Mouse (Mus musculus) liver, embryonic 14.5 days (tissue): ENCODE measurements around the gene Rabggtb. TPM values are rescaled to one million over a fixed set of nuclear protein-coding genes. Genes with fewer than 3 reads are reported as not detected.

Source experiments
- ATAC-seq: fragments of 200-750 bp; cut with Nextera tagmentation; 2 replicates; pipeline ENCODE4 v1.8.0; 2017; ENCODE audit warnings: moderate number of reproducible peaks, mild to moderate bottlenecking, moderate library complexity; ENCODE audit not compliant: insufficient read depth
- DNase-seq, 3 experiments: peaks; one replicate each; pipeline ENCODE4 v3.0.0-alpha.2; 2012 to 2013; ENCODE audit warnings: low read depth in 3 of 3, low spot score in 3 of 3
- H3K27ac ChIP-seq: fragments of 300-500 bp; sonication (generic); 2 replicates; pipeline ENCODE4 v1.5.1; 2014; ENCODE audit warnings: moderate library complexity, mild to moderate bottlenecking, control low read depth, inconsistent platforms
- H3K27me3 ChIP-seq: fragments of 300-500 bp; sonication (generic); 2 replicates; pipeline ENCODE4 v1.6.1; 2014; ENCODE audit warnings: mild to moderate bottlenecking, low read length, moderate library complexity; ENCODE audit not compliant: control insufficient read depth, insufficient read depth
- H3K36me3 ChIP-seq: fragments of 300-500 bp; sonication (generic); replicated peaks from 2 replicates; pipeline ENCODE4 v1.6.1; 2014; ENCODE audit warnings: low read depth; ENCODE audit not compliant: control insufficient read depth, insufficient read depth
- H3K4me1 ChIP-seq, 2 experiments: fragments of 200-500 bp in 1 of 2; fragments of 300-500 bp in 1 of 2; sonication (generic) in 1 of 2; replicated peaks; 2 replicates each; pipeline ENCODE4 v1.6.1; 2012 to 2014; ENCODE audit warnings: antibody characterized with exemption in 1 of 2, inconsistent platforms in 1 of 2, low read length in 1 of 2; ENCODE audit not compliant: control insufficient read depth in 2 of 2, insufficient read depth in 2 of 2
- H3K4me2 ChIP-seq: fragments of 300-500 bp; sonication (generic); 2 replicates; pipeline ENCODE4 v1.6.1; 2014; ENCODE audit warnings: low read depth, mild to moderate bottlenecking, control low read depth, moderate library complexity
- H3K4me3 ChIP-seq, 2 experiments: fragments of 200-500 bp in 1 of 2; fragments of 300-500 bp in 1 of 2; sonication (generic) in 1 of 2; 2 replicates each; pipeline ENCODE4 v1.5.1; 2012 to 2014; ENCODE audit warnings: low read depth in 2 of 2, low read length in 2 of 2, mild to moderate bottlenecking in 2 of 2, control low read depth in 1 of 2, inconsistent platforms in 1 of 2, moderate library complexity in 1 of 2; ENCODE audit not compliant: insufficient read depth in 1 of 2
- H3K9ac ChIP-seq: fragments of 300-500 bp; sonication (generic); replicated peaks from 2 replicates; pipeline ENCODE4 v1.6.1; 2014; ENCODE audit warnings: mild to moderate bottlenecking, control low read depth, moderate library complexity
- H3K9me3 ChIP-seq: fragments of 300-500 bp; sonication (generic); 2 replicates; pipeline ENCODE4 v1.6.1; 2016; ENCODE audit warnings: low read length, mixed read lengths; ENCODE audit not compliant: control insufficient read depth
- CTCF ChIP-seq: IDR thresholded peaks from 2 replicates; pipeline ENCODE4 v1.5.1; 2016; ENCODE audit warnings: antibody characterized with exemption, low read depth, control low read depth
- EP300 ChIP-seq: IDR thresholded peaks from 2 replicates; pipeline ENCODE4 v1.6.1; 2016; ENCODE audit warnings: antibody characterized with exemption, low read depth
- WGBS: fragments of 180-500 bp; shearing (Covaris S2); extraction: QIAGEN DNeasy Blood & Tissue Kit; methylation state at CpG from one replicate; pipeline ENCODE4 v1.1.7; 2014; ENCODE audit not compliant: insufficient replicate concordance; 5-methylcytosine and 5-hydroxymethylcytosine counted together
- polyA plus RNA-seq, 2 experiments: library from polyadenylated mRNA; depleted of rRNA in 1 of 2; stranded (reverse) in 1 of 2; unstranded in 1 of 2; fragments of >200 nt; fragmentation: Nextera tagmentation in 1 of 2; extraction: Ambion mirVana in 1 of 2; gene quantifications; 2 replicates each; pipeline versions ENCODE4 v1.2.1 to v1.2.3; 2012 to 2014

Rabggtb gene
- polyA plus RNA-seq, 2 experiments: 45.5 to 85.5 TPM

GRCm38 (mm10) chr3:153895454-153895853, 17.4 kb downstream of the Rabggtb start:
- no peaks in the 10 kb centered on the region for H3K36me3 ChIP-seq
- 29% methylated on average over 3 of the region's 3 CpGs for WGBS
- no peak for DNase-seq
- H3K4me2 ChIP-seq: no peak overlapping the region
- no peak overlapping the region for H3K27ac ChIP-seq
- peaks cover 2 to 4% of the 10 kb centered on the region in 2 experiments; a peak in 3 of 4 replicates for H3K4me1 ChIP-seq
- no peak overlapping the region for H3K9ac ChIP-seq
- no peak for ATAC-seq
- H3K4me3 ChIP-seq: no peak overlapping the region
- H3K9me3 ChIP-seq: no peaks in the 10 kb centered on the region
- H3K27me3 ChIP-seq: no peaks in the 10 kb centered on the region
- TF ChIP-seq EP300 (no peak), CTCF (no peak)

GRCm38 (mm10) chr3:153889188-153889781, 23.5 kb downstream of the Rabggtb start:
- TF ChIP-seq EP300 (no peak), CTCF (no peak)
- 42% methylated on average over 7 of the region's 8 CpGs for WGBS
- H3K4me1 ChIP-seq: peaks cover 16 to 21% of the 10 kb centered on the region in 2 experiments
- H3K27me3 ChIP-seq: no peaks in the 10 kb centered on the region
- no peak overlapping the region for H3K4me3 ChIP-seq
- H3K27ac ChIP-seq: no peak overlapping the region
- DNase-seq (no peak), ATAC-seq (no peak)
- no peaks in the 10 kb centered on the region for H3K36me3 ChIP-seq
- H3K4me2 ChIP-seq: no peak overlapping the region
- H3K9ac ChIP-seq: no peak overlapping the region
- H3K9me3 ChIP-seq: no peaks in the 10 kb centered on the region

GRCm38 (mm10) chr3:153888141-153888540, 24.7 kb downstream of the Rabggtb start:
- Histone ChIP-seq H3K36me3 (no peaks in the 10 kb centered on the region), H3K9me3 (no peaks in the 10 kb centered on the region), H3K4me1 (peaks cover 16 to 17% of the 10 kb centered on the region in 2 experiments), H3K9ac (no peak overlapping the region), H3K27me3 (no peaks in the 10 kb centered on the region), H3K4me3 (no peak overlapping the region), H3K27ac (no peak overlapping the region), H3K4me2 (peak overlapping the region; percentile 13)
- TF ChIP-seq EP300: no peak
- TF ChIP-seq CTCF: no peak
- DNase-seq (no peak), ATAC-seq (peak; percentile 88)
- 21% methylated on average over 6 of the region's 6 CpGs for WGBS

GRCm38 (mm10) chr3:153886296-153886695, 26.5 kb downstream of the Rabggtb start:
- ATAC-seq (peak; percentile 55; the same call in 1 of the 2 replicates), DNase-seq (no peak)
- TF ChIP-seq CTCF: peak; percentile 60
- no peak for TF ChIP-seq EP300
- Histone ChIP-seq H3K27ac (no peak overlapping the region), H3K4me2 (no peak overlapping the region), H3K27me3 (no peaks in the 10 kb centered on the region), H3K9ac (no peak overlapping the region), H3K36me3 (no peaks in the 10 kb centered on the region), H3K4me3 (no peak overlapping the region), H3K9me3 (no peaks in the 10 kb centered on the region), H3K4me1 (peaks cover 16 to 17% of the 10 kb centered on the region in 2 experiments)

- Histone ChIP-seq H3K9me3 (no peaks in the 10 kb centered on the region), H3K27me3 (no peaks in the 10 kb centered on the region), H3K27ac (no peak overlapping the region), H3K4me3 (no peak overlapping the region), H3K9ac (no peak overlapping the region), H3K4me1 (no peaks in the 10 kb centered on the region), H3K4me2 (no peak overlapping the region), H3K36me3 (no peaks in the 10 kb centered on the region)
- DNase-seq (no peak), ATAC-seq (no peak)
- 70% methylated on average over 5 of the region's 5 CpGs for WGBS
- no peak for TF ChIP-seq CTCF
- TF ChIP-seq EP300: no peak
Measured at GRCm38 (mm10) chr3:153871396-153871795, 41.4 kb downstream of the Rabggtb start.
